Mouse (Mus musculus) megakaryocyte, embryonic 14.5 days (primary cell): ENCODE data around the gene Sik1. TPM values are rescaled to one million over a fixed set of nuclear protein-coding genes. Genes with fewer than 3 reads are reported as not detected.

ENCODE experiments used
- H3K27me3 ChIP-seq: replicated peaks from 2 replicates; pipeline ENCODE3; 2012; ENCODE audit warnings: inconsistent platforms
- H3K36me3 ChIP-seq: replicated peaks from 2 replicates; pipeline ENCODE3; 2012; ENCODE audit warnings: low read length, inconsistent platforms, mixed read lengths
- H3K4me1 ChIP-seq: 2 replicates; pipeline ENCODE4 v1.6.1; 2012; ENCODE audit warnings: inconsistent platforms
- H3K4me3 ChIP-seq: replicated peaks from 2 replicates; pipeline ENCODE3; 2012; ENCODE audit warnings: moderate library complexity, mild to moderate bottlenecking, inconsistent platforms
- H3K9me3 ChIP-seq: 2 replicates; pipeline ENCODE4 v1.6.1; 2012; ENCODE audit warnings: inconsistent platforms
- FLI1 ChIP-seq: IDR thresholded peaks from 2 replicates; pipeline ENCODE4 v1.6.1; 2012; ENCODE audit warnings: low read length, inconsistent platforms, mixed read lengths
- GATA1 ChIP-seq: IDR thresholded peaks from 3 replicates; pipeline ENCODE4 v1.6.1; 2012; ENCODE audit warnings: mixed read lengths, low read length, inconsistent platforms, borderline replicate concordance
- polyA plus RNA-seq: library from polyadenylated mRNA; stranded (reverse); fragments of >175 nt; gene quantifications from 2 replicates; pipeline ENCODE4 v1.2.3, GENCODE M21; 2012; ENCODE audit warnings: low replicate concordance; ENCODE audit not compliant: insufficient read depth

Sik1 gene
- polyA plus RNA-seq, 1 experiment, result 12.8 TPM

GRCm38 (mm10) chr17:31867061-31867460 lies 11.5 kb upstream of the Sik1 start:
- Histone ChIP-seq H3K9me3 (no peaks in the 10 kb centered on the region), H3K4me1 (peaks cover 65% of the 10 kb centered on the region), H3K4me3 (no peak overlapping the region), H3K27me3 (peaks cover 34% of the 10 kb centered on the region), H3K36me3 (no peaks in the 10 kb centered on the region)
- TF ChIP-seq GATA1, result no peak
- TF ChIP-seq FLI1, result no peak

GRCm38 (mm10) chr17:31865636-31866035 lies 10.0 kb upstream of the Sik1 start:
- TF ChIP-seq GATA1 (no peak), FLI1 (no peak)

GRCm38 (mm10) chr17:31864666-31865450 lies 9.3 kb upstream of the Sik1 start:
- H3K9me3 ChIP-seq, result no peaks in the 10 kb centered on the region
- peaks cover 56% of the 10 kb centered on the region for H3K4me1 ChIP-seq
- peaks cover 46% of the 10 kb centered on the region for H3K27me3 ChIP-seq
- no peak overlapping the region for H3K4me3 ChIP-seq
- no peaks in the 10 kb centered on the region for H3K36me3 ChIP-seq
- TF ChIP-seq GATA1, result no peak
- TF ChIP-seq FLI1, result no peak

More at GRCm38 (mm10) chr17:31865636-31866035, 10.0 kb upstream of the Sik1 start:
- no peaks in the 10 kb centered on the region for H3K9me3 ChIP-seq
- H3K27me3 ChIP-seq, result peaks cover 41% of the 10 kb centered on the region
- H3K36me3 ChIP-seq, result no peaks in the 10 kb centered on the region
- H3K4me3 ChIP-seq, result no peak overlapping the region
- H3K4me1 ChIP-seq, result peaks cover 64% of the 10 kb centered on the region

GRCm38 (mm10) chr17:31863151-31863815 lies 7.7 kb upstream of the Sik1 start:
- H3K4me1 ChIP-seq, result peaks cover 61% of the 10 kb centered on the region
- H3K27me3 ChIP-seq, result peaks cover 52% of the 10 kb centered on the region
- no peak overlapping the region for H3K4me3 ChIP-seq
- TF ChIP-seq FLI1 (no peak), GATA1 (no peak)
- no peaks in the 10 kb centered on the region for H3K36me3 ChIP-seq
- no peaks in the 10 kb centered on the region for H3K9me3 ChIP-seq

- Histone ChIP-seq H3K36me3 (no peaks in the 10 kb centered on the region), H3K27me3 (peaks cover 50% of the 10 kb centered on the region), H3K4me1 (peaks cover 66% of the 10 kb centered on the region), H3K9me3 (no peaks in the 10 kb centered on the region), H3K4me3 (no peak overlapping the region)
- TF ChIP-seq GATA1 (no peak), FLI1 (no peak)
These were observed 6.5 kb upstream of the Sik1 start for GRCm38 (mm10) chr17:31862136-31862535.

- Histone ChIP-seq H3K27me3 (peaks cover 50% of the 10 kb centered on the region), H3K36me3 (no peaks in the 10 kb centered on the region), H3K4me1 (peaks cover 71% of the 10 kb centered on the region), H3K4me3 (no peak overlapping the region), H3K9me3 (no peaks in the 10 kb centered on the region)
- TF ChIP-seq GATA1 (no peak), FLI1 (no peak)
These were observed 6.1 kb upstream of the Sik1 start for GRCm38 (mm10) chr17:31861661-31862060.

GRCm38 (mm10) chr17:31860856-31861255 lies 5.3 kb upstream of the Sik1 start:
- H3K4me1 ChIP-seq, result peaks cover 74% of the 10 kb centered on the region
- TF ChIP-seq FLI1, result no peak
- TF ChIP-seq GATA1, result no peak
- no peak overlapping the region for H3K4me3 ChIP-seq
- no peaks in the 10 kb centered on the region for H3K9me3 ChIP-seq
- peaks cover 46% of the 10 kb centered on the region for H3K27me3 ChIP-seq
- no peaks in the 10 kb centered on the region for H3K36me3 ChIP-seq

GRCm38 (mm10) chr17:31859367-31859766 lies 3.8 kb upstream of the Sik1 start:
- peaks cover 36% of the 10 kb centered on the region for H3K27me3 ChIP-seq
- TF ChIP-seq GATA1 (no peak), FLI1 (no peak)
- peaks cover 66% of the 10 kb centered on the region for H3K4me1 ChIP-seq
- H3K4me3 ChIP-seq, result no peak overlapping the region
- no peaks in the 10 kb centered on the region for H3K9me3 ChIP-seq
- H3K36me3 ChIP-seq, result no peaks in the 10 kb centered on the region

- Histone ChIP-seq H3K27me3 (peaks cover 34% of the 10 kb centered on the region), H3K4me1 (peaks cover 67% of the 10 kb centered on the region), H3K4me3 (no peak overlapping the region), H3K36me3 (peaks cover 2% of the 10 kb centered on the region), H3K9me3 (no peaks in the 10 kb centered on the region)
- TF ChIP-seq FLI1, result no peak
- TF ChIP-seq GATA1, result no peak
These were observed 3.2 kb upstream of the Sik1 start for GRCm38 (mm10) chr17:31858786-31859185.

GRCm38 (mm10) chr17:31857903-31858426 lies 2.4 kb upstream of the Sik1 start:
- Histone ChIP-seq H3K36me3 (peaks cover 5% of the 10 kb centered on the region), H3K4me1 (peaks cover 69% of the 10 kb centered on the region), H3K4me3 (no peak overlapping the region), H3K27me3 (peaks cover 34% of the 10 kb centered on the region), H3K9me3 (no peaks in the 10 kb centered on the region)
- TF ChIP-seq FLI1 (no peak), GATA1 (no peak)
